Mouse (Mus musculus): ENCODE measurements at regions not wholly inside any gene's neighbourhood (a gene's known extent, or its start where the extent isn't known, plus 50 kb on each side); places are given as distances from the start of the nearest gene placed in this dataset.

GRCm38 (mm10) chr1:52553871-52554270 is 53.4 kb upstream of the Nab1 start:
- DNase-seq (ENCODE audit: low spot score in 2 of 2): no peak

GRCm38 (mm10) chr1:52565812-52566211 is 64.7 kb upstream of the Nemp2 start:
- DNase-seq (ENCODE audit: low spot score in 2 of 2): no peak

GRCm38 (mm10) chr1:52571674-52572073 is 58.8 kb upstream of the Nemp2 start:
- no peak for DNase-seq (ENCODE audit: low spot score in 2 of 2)

- peak in 1 of 2 experiments; percentile 14 for DNase-seq (ENCODE audit: low spot score in 2 of 2)
Measured at GRCm38 (mm10) chr1:52578298-52579056, 52.0 kb upstream of the Nemp2 start.

GRCm38 (mm10) chr1:52580132-52580896 is 50.2 kb upstream of the Nemp2 start:
- DNase-seq (ENCODE audit: low spot score in 2 of 2): no peak

Measured in cerebellum, postnatal 4 days (tissue).